Mouse (Mus musculus): ENCODE results near the gene Rhof. TPM values are rescaled to one million over a fixed set of nuclear protein-coding genes. Genes with fewer than 3 reads are reported as not detected.

The Rhof gene
- total RNA-seq (2015; ENCODE audit: low replicate concordance) (1.5 and 2.1 TPM in 2 replicates), total RNA-seq (2017; ENCODE audit: low replicate concordance) (0.70 and 2.1 TPM in 2 replicates)

DNA sequence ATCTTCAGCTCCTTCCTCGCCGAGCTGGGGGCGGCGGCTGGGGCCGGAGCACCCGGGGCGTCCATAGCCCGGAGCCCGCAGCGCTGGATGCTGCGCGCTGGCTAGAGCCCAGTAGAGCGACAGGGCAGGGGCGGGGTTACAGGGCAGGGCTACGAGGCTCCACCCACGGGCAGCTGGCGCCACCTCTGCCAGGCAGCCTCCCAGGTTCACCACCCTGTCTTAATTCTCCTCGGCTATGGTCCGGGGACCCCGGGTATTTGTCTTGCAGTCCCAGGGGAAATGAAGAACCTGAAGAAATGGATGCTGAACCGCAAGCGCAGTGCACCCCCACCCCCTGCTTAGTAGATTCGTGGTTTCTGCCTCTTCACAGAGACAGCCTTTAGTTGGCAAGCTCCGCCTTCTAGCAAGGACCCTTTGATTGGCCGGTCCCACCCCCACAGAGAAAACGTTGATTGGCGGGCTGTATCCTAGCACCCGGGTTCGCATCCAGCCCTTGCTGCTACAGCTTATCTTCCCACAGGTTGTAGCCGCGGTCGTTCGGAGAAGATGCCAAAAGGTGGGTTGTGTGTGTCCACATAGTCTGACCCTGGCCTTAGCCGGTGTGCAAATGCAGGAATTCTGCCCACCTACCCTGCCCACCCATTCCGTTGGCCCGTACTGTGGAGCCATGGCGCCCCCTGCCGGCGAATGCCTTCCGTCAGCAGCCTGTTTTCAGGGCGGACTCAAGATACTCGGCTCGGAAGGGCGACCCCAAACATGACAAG is at the start of gene Rhof:
Rhof (minus strand) TSS at position 385 of the 764 bp plus-strand sequence.
- peak; percentile 66 for ATAC-seq (replicated peaks; ENCODE audit: low FRiP score, poor library complexity, severe bottlenecking)

DNA sequence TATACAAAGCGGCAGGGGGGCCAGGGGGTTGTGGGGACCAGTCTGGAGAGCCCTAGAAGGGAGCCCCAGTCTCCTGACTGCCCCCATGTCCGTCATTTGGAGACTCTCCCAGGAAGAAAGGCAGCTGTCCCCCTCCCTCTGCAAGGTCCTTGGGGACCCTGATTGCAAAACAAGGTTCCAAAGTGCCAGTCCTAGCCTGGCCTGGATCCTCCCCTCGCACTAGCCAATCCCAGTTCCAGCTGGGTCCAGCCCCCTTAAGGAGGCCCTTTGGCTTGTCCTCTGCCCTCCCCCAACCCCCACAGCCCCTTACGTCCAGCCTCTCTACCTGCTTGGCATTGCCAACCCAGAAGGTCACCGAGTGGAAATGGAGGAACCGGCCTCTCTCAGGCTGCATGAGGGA is 49.0 kb upstream of the Rhof start:
- no peak for ATAC-seq (replicated peaks; ENCODE audit: low FRiP score, poor library complexity, severe bottlenecking)

DNA sequence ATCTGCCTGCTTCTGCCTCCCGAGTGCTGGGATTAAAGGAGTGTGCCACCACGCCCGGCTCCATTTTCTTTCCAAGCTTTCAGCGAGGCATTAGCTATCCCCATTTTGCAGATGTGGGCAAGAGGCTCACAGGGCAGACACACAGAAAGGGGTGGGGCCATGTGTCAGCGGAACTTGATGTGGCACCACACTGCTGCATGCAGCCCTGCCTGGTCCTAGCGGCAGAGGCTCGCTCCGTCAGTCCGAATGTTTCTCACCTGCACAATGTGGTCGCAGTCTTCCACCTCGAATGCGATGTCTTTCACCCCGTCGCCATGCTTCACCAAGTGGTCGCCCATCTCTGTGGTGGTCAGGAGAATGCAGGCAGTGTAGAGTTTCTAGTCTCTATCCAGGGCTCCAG is 47.9 kb upstream of the Rhof start:
- ATAC-seq (replicated peaks; ENCODE audit: low FRiP score, poor library complexity, severe bottlenecking): no peak

DNA sequence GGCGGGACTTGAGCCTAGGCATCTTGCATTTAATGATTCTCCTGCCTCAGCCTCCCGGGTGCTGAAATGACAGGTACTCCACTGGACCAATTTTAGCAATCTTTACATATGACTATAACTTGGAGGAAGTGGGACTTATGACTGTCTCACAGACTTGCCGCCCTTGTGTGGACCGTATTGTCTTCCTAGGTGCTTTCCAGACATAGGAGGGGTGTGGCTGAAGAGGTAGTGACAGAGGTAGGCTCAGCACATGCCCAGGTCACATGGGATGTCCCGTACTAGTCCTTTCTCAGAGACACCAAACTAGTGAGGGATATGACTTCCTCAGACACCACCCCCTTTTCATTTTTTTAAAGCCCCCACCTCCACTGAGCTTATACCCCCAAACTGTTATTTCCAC is 46.3 kb upstream of the Rhof start:
- ATAC-seq (replicated peaks; ENCODE audit: low FRiP score, poor library complexity, severe bottlenecking): no peak

DNA sequence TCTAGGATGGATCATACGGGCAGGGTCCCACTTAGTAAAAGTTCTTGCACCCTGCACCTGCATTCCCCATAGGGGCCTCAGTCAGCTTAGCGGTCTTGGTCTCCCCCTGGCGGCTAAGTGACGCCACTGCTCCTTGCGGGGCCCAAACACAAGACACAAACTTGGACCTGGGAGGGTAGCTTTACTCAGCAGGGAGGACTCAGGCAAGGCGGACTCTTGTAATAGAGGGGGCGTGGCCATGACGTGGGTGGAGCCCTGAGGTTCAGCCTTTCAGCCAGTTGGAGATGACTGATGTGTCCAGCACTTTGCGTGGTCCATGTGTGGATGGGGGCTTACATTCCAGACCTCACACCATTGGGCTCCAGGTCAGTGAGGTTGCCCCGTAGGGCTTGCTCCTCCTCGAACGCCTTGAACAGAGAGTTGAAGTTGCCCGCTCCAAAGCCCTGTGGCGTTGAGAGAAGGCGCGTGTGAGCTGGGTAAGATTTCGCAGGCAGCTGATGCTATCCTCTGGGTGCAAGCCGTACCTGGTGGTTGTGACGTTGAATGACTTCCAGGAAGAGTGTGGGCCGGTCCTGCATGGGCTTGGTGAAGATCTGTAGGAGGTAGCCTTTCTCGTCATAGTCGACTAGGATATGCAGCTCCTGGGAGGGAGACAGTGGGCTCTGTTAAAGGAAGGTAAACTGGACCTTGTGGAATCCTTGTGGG is 39.3 kb upstream of the Rhof start:
- peak; percentile 96 for ATAC-seq (replicated peaks; ENCODE audit: low FRiP score, poor library complexity, severe bottlenecking)

DNA sequence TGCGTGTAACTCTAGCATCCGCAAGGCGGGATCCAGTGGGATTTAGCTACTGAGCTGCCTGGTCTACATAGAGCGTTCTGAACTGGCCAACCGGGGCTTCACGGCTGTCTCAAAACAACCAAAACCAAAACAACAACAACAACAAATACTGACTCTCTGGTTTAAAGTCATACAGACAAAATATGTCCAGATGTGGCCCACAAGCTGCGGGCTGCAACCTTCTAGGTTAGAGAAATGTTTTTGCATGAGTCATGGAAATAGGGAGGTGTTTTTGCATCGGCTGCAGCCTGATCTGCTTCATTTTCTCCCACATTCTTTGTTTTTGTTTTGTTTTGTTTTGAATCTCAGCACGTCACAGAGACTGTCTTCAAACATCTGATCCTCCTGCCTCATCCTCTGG is 37.9 kb upstream of the Rhof start:
- ATAC-seq (replicated peaks; ENCODE audit: low FRiP score, poor library complexity, severe bottlenecking): no peak

DNA sequence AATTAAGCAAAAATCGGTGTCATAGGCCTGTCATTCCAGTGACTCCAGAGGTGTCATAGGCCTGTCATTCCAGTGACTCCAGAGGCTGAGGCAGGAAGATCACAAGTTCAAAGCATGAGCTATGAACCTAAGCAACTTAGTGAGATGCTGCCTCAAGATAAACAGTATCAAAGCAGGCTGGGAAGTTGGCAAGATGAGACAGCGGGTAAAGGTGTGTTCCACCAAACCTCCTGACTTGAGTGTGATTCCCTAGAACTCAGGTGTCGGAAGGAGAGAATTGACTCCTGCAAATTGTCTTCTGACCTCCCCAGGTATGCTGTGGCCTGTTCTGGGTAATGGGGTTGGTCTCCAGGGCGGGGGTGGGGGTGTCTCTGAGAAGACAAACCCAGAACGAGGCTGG is 36.8 kb upstream of the Rhof start, which contains the start of gene Psmd9:
Psmd9 (plus strand) TSS at position 130 of the 400 bp plus-strand sequence.
- no peak for ATAC-seq (replicated peaks; ENCODE audit: low FRiP score, poor library complexity, severe bottlenecking)

DNA sequence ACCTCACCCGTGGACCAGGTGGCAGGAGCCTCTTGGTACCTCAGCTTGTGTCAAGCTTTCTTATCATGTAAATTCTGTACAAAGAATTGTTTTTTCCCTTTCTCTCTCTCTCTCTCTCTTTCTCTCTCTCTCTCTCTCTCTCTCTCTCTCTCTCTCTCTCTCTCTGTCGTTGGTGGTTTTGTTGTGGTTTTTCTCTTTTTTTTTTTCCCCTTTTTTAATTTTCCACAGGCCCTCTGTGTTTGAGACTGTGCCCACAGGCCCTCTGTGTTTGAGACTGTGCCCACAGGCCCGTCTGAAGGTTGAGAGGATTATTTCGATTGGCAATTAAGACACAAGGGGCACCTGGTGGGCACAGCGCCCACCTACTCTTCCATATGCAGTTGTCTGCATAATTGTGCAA is 35.1 kb upstream of the Rhof start:
- ATAC-seq (replicated peaks; ENCODE audit: low FRiP score, poor library complexity, severe bottlenecking): no peak

DNA sequence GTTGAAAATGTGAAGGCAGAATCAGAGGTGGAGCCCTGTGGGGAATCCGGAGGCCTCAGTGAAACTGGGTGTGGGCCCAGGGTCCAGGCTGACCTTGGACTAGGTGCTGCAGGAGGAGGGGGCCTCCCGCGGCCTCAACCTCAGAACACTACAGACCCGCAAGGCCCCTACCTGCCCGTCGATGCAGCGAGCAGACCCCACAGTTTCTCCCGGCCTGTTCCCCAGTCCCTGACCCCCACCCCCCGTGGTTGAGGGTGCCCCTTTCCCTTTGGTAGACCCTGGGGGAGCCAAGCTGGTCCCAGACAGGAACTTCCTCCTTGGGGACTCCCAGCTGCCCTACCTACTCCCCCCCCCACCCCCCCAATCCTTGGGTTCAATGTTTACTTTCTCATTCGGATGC is 33.9 kb upstream of the Rhof start:
- no peak for ATAC-seq (replicated peaks; ENCODE audit: low FRiP score, poor library complexity, severe bottlenecking)

DNA sequence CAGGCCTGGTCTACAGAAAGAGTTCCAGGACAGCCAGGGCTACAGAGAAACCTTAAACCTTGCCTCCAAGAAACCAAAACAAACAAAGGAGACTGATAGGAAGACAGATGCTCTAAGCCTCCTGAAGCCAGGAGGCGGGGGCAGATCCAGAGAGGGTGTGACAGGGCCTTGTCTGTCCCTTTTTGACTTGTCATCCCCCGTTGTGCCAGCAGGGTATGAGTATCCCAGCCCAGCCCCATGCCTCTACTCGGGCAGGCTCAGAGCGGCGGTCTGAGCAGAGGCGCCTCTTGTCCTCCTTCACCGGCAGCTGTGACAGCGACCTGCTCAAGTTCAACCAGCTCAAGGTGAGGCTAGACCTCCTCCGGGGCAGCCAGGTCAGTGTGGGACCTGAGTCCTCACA is 30.4 kb upstream of the Rhof start:
- ATAC-seq (replicated peaks; ENCODE audit: low FRiP score, poor library complexity, severe bottlenecking): no peak; the same call in 1 of the 2 replicates

DNA sequence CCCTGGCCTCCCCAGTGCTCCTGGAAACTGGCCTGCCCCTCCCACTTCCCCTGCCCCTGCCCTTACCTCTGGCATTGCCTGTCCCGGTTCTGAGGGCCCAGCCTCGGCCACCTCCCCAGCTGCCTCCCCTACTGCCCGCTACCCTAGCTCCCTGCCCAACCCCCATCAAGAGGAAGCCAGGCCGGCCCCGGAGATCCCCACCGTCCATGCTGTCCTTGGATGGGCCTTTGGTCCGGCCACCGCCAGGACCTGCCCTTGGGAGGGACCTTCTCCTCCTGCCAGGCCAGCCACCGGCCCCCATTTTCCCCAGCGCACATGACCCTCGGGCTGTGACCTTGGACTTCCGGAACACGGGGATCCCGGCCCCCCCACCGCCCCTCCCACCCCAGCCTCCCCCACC is 27.8 kb upstream of the Rhof start:
- ATAC-seq (replicated peaks; ENCODE audit: low FRiP score, poor library complexity, severe bottlenecking): no peak

DNA sequence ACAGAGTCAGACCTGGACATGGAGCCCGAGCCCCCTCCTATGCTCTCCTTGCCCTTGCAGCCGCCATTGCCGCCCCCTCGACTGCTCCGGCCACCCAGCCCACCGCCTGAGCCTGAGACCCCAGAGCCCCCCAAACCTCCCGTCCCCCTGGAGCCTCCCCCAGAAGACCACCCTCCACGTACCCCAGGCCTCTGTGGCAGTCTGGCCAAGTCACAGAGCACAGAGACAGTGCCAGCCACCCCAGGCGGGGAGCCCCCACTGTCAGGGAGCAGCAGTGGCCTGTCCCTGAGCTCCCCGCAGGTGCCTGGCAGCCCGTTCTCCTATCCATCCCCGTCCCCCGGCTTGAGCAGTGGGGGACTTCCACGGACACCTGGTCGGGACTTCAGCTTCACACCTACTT is 27.4 kb upstream of the Rhof start:
- no peak for ATAC-seq (replicated peaks; ENCODE audit: low FRiP score, poor library complexity, severe bottlenecking)

DNA sequence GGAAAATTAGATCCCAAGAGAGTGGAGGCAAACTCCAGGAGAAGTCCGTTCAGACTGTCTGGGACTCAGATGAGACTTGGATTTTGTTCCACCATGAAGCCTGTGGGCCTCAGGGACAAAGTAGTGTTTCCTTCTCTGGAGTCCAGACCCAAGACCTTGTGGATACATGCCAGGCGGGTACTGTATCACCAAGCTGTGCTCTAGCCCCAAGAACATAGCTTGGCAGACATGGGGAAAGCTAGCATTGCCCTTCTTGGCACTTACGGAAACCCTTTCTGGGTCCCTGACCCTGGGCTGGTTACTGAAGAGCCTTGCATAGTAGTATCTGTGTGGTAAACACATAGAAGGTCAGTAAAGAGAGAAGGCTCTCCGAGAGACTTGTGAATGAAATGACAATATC is 27.0 kb upstream of the Rhof start:
- ATAC-seq (replicated peaks; ENCODE audit: low FRiP score, poor library complexity, severe bottlenecking): no peak

DNA sequence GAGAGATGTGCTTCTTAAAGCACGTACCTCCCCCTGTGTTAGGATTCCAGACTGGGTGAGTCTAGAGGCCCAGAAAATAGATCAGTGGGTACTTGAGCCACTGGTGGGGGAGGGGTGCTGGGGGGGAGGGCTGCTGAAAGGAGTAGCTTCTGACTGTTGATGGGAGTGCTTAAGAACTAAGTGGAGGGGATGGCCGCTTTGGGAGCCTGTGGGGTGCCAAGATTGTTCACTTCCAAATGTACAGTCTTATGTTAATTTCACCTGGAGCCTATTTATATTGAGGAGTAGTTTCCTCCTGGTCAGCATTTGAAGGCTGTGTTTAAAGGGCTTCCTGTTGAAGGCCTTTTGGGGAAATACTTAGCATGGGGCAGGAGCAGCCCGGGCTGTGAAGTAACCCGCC is 25.5 kb upstream of the Rhof start:
- no peak for ATAC-seq (replicated peaks; ENCODE audit: low FRiP score, poor library complexity, severe bottlenecking)

DNA sequence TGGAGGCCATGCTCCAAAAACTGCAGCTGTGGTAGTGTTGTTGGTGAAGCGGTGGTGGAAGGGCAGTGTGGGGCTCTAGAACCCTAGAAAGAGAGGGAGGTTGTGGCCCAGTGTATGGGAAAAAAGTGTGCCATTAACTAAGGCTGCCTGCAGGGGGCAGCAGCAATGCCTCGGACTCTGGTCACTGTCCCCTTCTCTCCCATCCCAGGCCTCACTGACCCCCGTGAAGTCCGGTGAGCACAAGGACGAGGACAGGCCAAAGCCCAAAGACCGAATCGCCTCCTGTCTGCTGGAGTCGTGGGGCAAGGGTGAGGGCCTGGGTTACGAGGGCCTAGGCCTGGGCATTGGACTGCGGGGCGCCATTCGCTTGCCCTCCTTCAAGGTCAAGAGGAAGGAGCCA is 24.3 kb upstream of the Rhof start:
- ATAC-seq (replicated peaks; ENCODE audit: low FRiP score, poor library complexity, severe bottlenecking): peak; percentile 31; the same call in 1 of the 2 replicates

DNA sequence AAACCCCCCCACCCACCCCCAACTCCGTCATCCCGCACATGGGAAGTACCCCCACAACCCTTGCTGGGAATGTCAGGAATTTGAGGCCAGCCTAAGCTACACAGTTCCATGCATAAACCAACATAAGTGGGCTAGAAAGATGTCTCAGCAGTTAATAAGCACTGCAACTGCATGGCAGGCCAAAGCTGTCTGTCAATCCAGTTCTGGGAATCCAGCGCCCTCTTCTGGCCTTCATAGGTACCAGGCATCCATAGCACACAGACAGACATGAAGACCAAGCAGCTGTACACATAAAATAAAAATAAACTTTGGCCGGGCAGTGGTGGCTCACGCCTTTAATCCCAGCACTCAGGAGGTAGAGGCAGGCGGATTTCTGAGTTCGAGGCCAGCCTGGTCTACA is 22.9 kb upstream of the Rhof start:
- ATAC-seq (replicated peaks; ENCODE audit: low FRiP score, poor library complexity, severe bottlenecking): peak; percentile 70

DNA sequence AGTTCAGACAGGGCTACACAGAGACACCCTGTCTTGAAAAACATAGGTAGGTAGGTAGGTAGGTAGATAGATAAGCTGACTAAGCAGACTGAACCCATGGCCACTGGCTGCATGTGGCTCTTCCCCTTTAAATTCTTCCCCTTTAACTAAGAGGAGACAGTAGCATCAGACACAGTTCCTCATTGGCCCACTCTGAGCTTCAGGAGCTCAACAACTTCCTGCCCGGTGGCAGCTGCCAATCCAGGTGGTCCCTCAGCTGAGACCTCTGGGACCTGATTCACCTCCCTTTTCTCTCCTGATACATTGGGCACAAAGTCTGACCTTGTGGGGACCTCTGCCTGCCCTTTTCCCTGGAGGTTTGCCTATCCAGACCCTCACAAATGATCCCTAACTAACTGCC is 20.4 kb upstream of the Rhof start:
- no peak for ATAC-seq (replicated peaks; ENCODE audit: low FRiP score, poor library complexity, severe bottlenecking)

DNA sequence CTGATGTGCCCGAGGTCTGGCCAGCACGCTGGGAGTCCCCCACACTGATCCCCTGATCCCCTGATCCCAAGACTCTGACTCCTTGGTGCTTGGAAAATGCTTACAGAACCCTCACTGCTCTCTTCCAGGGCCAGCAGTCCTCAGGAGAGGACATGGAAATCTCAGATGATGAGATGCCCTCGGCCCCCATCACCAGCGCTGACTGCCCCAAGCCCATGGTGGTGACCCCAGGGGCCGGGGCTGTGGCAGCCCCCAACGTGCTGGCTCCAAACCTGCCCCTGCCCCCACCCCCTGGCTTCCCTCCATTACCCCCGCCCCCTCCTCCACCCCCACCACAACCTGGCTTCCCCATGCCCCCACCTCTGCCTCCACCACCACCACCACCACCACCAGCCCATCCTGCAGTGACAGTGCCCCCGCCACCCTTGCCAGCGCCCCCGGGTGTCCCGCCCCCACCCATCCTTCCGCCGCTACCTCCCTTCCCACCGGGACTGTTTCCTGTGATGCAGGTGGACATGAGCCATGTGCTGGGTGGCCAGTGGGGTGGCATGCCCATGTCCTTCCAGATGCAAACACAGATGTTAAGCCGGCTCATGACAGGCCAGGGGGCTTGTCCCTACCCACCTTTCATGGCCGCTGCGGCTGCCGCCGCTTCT is 19.3 kb upstream of the Rhof start:
- ATAC-seq (replicated peaks; ENCODE audit: low FRiP score, poor library complexity, severe bottlenecking): no peak

DNA sequence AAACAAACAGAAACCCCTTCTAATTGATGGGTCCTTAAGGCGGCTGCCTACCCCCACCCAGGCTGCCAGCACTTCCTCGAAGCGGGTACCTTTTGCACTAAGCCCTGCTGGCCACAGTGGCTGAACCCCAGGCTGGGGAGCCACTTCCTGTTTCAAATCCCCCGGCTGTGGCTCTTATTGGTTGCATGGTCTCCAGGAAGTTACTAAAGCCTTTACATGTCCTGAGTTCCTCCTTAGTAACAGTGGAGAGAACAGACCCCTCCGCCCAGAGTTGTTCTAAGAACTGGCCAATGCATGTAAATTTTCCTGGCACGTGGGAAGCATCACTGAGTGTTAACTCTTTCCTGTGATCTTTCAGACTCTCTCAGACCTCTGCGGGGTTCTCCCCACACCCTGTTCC is 18.6 kb upstream of the Rhof start:
- no peak for ATAC-seq (replicated peaks; ENCODE audit: low FRiP score, poor library complexity, severe bottlenecking)

DNA sequence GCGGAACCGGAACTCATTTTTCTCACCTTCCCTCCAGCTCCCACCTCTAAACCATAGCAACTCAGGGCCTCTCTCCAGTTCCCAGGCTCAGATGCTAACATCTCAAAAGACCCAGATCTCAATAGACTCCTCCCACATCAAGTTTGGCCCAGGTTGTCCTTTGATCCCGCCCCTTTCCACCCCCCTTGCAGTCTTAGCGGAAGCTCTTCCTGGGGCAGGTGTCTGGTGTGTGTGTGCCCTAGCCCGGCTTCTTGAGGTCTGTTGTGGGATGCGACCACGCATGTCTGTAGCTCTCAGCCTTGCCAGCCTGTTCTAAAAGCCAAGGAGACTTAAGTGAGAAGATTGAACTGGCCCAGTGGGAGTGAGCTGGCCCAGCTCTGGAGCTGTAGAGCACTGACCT is 18.1 kb upstream of the Rhof start:
- ATAC-seq (replicated peaks; ENCODE audit: low FRiP score, poor library complexity, severe bottlenecking): peak; percentile 34; the same call in 1 of the 2 replicates
